Mouse (Mus musculus) G1E (cell line): Measurements from ENCODE around the gene Stx1a.

Experiments
- CTCF ChIP-seq: IDR thresholded peaks from 2 replicates; pipeline ENCODE4 v1.5.1; 2012; ENCODE audit warnings: low read depth, low read length, inconsistent platforms, mixed read lengths
- GATA1 ChIP-seq: IDR thresholded peaks from 2 replicates; pipeline ENCODE4 v1.6.1; 2012; ENCODE audit warnings: borderline replicate concordance, low read length, inconsistent platforms, mixed read lengths
- GATA2 ChIP-seq: IDR thresholded peaks from 2 replicates; pipeline ENCODE4 v1.6.1; 2012; ENCODE audit warnings: low read depth, low read length, inconsistent platforms, borderline replicate concordance
- TAL1 ChIP-seq: conservative IDR thresholded peaks from 2 replicates; pipeline ENCODE4 v1.6.1; 2012; ENCODE audit warnings: low read depth, low read length, inconsistent platforms, mixed read lengths

DNA sequence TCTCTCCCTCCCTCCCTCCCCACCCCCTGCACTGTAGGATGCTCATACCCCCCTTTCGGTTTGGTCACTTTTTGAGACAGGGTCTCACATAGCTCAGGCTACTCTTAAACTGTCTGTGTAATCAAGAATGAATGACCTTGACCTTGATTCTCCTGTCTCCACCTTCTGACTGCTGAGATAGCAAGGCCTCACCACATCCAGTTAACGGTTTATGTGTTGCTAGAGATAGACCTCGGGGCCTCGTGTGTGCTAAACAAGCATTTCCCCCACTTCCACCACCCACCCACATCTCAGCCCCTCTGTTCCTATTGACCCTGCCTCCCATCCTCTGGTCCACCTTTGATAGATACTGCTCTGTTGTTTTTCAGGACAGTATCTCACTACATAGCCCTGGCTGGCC lies 45.4 kb upstream of the Stx1a start:
- TF ChIP-seq CTCF (no peak), GATA1 (no peak), TAL1 (no peak), GATA2 (no peak)
